Mouse (Mus musculus) lung, adult 10 weeks (tissue): ENCODE results near the gene 1110057P08Rik. TPM values are rescaled to one million over a fixed set of nuclear protein-coding genes. Genes with fewer than 3 reads are reported as not detected.

Experiments
- polyA plus RNA-seq: library from polyadenylated mRNA; stranded (reverse); fragments of 350-450 nt; fragmentation: Illumina TruSeq; extraction: RNeasy Lipid Tissue Mini Kit (QIAGEN cat#74804); gene quantifications from one replicate; pipeline ENCODE4 v1.2.3, GENCODE M21; 2014; ENCODE audit warnings: low read depth, low replicate concordance; ENCODE audit not compliant: insufficient read depth

1110057P08Rik gene
- not detected for polyA plus RNA-seq

GRCm38 (mm10) chr16:89174435-89174834 is at the start of gene 1110057P08Rik:
Gene 1110057P08Rik (plus strand): TSS chr16:89174735.

GRCm38 (mm10) chr16:89140551-89140950 is 34.0 kb upstream of the 1110057P08Rik start, which contains the start of gene Gm6358:
Gene Gm6358 (plus strand): TSS chr16:89140851.

GRCm38 (mm10) chr16:89150786-89151185 is 23.7 kb upstream of the 1110057P08Rik start, which contains the start of gene Gm10061:
Gene Gm10061 (plus strand): TSS chr16:89151086.

GRCm38 (mm10) chr16:89157652-89158051 is 16.9 kb upstream of the 1110057P08Rik start, which contains the start of gene Gm9789:
Gene Gm9789 (plus strand): TSS chr16:89157952.

GRCm38 (mm10) chr16:89169190-89169589 is 5.3 kb upstream of the 1110057P08Rik start, which contains the start of gene Gm7735:
Gene Gm7735 (plus strand): TSS chr16:89169490.

GRCm38 (mm10) chr16:89205561-89205960 is 31.0 kb downstream of the 1110057P08Rik start, which contains the start of gene Krtap20-2:
Gene Krtap20-2 (plus strand): TSS chr16:89205861.

Other genes starting within 250 kb of the 1110057P08Rik start
- gene Krtap19-9b, start 242.5 kb upstream of the 1110057P08Rik start, polyA plus RNA-seq, result not detected
- not detected for gene Krtap16-3, start 211.9 kb upstream of the 1110057P08Rik start, polyA plus RNA-seq
- gene Krtap22-2, start 164.0 kb upstream of the 1110057P08Rik start, polyA plus RNA-seq, result not detected
- gene Gm10229, start 159.5 kb upstream of the 1110057P08Rik start, polyA plus RNA-seq, result not detected
- not detected for gene Krtap6-1, start 143.0 kb upstream of the 1110057P08Rik start, polyA plus RNA-seq
- not detected for gene Gm10228, start 133.3 kb upstream of the 1110057P08Rik start, polyA plus RNA-seq
- not detected for gene Krtap6-5, start 126.9 kb upstream of the 1110057P08Rik start, polyA plus RNA-seq
- gene 1110025L11Rik, start 110.7 kb upstream of the 1110057P08Rik start, polyA plus RNA-seq, result not detected
- not detected for gene Krtap6-3, start 90.7 kb upstream of the 1110057P08Rik start, polyA plus RNA-seq
- gene Gm6358, start 33.9 kb upstream of the 1110057P08Rik start, polyA plus RNA-seq, result not detected
- not detected for gene Gm10061, start 23.6 kb upstream of the 1110057P08Rik start, polyA plus RNA-seq
- gene Gm9789, start 16.8 kb upstream of the 1110057P08Rik start, polyA plus RNA-seq, result not detected
- gene Gm7735, start 5.2 kb upstream of the 1110057P08Rik start, polyA plus RNA-seq, result not detected
- not detected for gene Krtap20-2, start 31.1 kb downstream of the 1110057P08Rik start, polyA plus RNA-seq
- not detected for gene Krtap21-1, start 229.1 kb downstream of the 1110057P08Rik start, polyA plus RNA-seq
- gene Krtap6-2, start 245.4 kb downstream of the 1110057P08Rik start, polyA plus RNA-seq, result not detected